Mouse (Mus musculus): ENCODE results near the gene Cyp2j12.

DNA sequence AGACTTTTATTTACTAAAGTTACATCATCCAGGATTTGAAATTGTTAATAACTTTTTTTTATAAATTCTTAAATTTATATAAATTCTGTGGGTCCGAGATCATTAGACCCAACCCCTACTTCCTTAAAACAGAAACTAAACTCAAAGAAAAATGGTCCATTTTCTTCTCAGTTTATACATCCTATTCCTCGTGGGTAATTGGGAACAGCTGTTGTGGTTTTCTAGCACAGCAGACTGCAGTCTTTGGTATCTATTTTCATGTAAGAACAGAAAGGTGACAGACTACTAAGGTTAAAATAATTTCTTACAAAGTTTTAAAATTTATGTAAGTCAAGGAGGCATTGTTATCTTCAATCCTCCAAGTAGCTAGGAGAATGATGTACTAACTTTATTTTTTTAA is 44.1 kb downstream of the Cyp2j12 start:
- no peak for TF ChIP-seq CTCF (IDR thresholded peaks at IDR 0.05; ENCODE audit: insufficient read depth, low read depth, low read length)
- TF ChIP-seq POLR2A (IDR thresholded peaks at IDR 0.05; ENCODE audit: insufficient read depth, low read depth, low read length): no peak
